Mouse (Mus musculus): ENCODE measurements at regions not wholly inside any gene's neighbourhood (a gene's known extent, or its start where the extent isn't known, plus 50 kb on each side); places are given as distances from the start of the nearest gene placed in this dataset.

DNA sequence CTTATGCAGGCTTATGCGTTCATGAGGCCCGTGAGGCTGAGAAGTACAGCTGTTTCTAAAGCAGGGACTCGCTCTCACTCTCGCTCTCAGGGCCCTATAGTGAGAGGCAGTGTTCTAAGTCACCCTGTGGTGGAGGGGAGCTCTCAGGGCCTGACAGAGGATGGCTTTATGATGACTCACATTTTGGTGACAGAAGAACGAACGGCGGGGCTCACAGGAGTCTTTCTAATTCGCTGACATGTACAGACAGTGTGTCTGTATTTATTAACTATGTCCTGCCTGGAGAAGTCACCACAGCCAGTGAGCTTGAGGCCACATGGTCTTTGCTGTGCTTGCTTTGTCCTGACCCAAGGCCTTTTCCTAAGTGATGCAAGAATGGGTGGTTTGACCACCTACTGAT is 118.6 kb upstream of the Pkdcc start:
- TF ChIP-seq POLR2A (IDR thresholded peaks at IDR 0.05; ENCODE audit: low read depth, low read length) (no peak), CTCF (IDR thresholded peaks at IDR 0.05; ENCODE audit: extremely low read depth, insufficient read depth, insufficient read length, insufficient replicate concordance) (no peak)

Data from spleen, adult 2 months (tissue).